Mouse (Mus musculus) kidney, postnatal 36 days (tissue): ENCODE measurements around the gene Hbq1a.
"Not testable (repeated sequence)": the region's sequence is repeated elsewhere in the genome, so short reads cannot be mapped to it uniquely, and the experiment has no call there.

Experiments
- DNase-seq, 2 experiments: peaks; one replicate each; pipeline ENCODE4 v3.0.0; 2021 to 2022; ENCODE audit warnings: mixed read lengths in 2 of 2

Gene Hbq1a

GRCm38 (mm10) chr11:32285031-32285775 is 14.7 kb upstream of the Hbq1a start:
- no peak for DNase-seq

- not testable (repeated sequence) for DNase-seq
These were observed 14.0 kb upstream of the Hbq1a start for GRCm38 (mm10) chr11:32285887-32286286.

GRCm38 (mm10) chr11:32286695-32287492 is 13.0 kb upstream of the Hbq1a start, which contains the start of gene Hbq1b:
Hbq1b (plus strand) TSS chr11:32286965.
- peak; percentile 81 to 89 for DNase-seq

- DNase-seq = no peak
These were observed 12.4 kb upstream of the Hbq1a start for GRCm38 (mm10) chr11:32287493-32287825.

GRCm38 (mm10) chr11:32292819-32293218 is 7.0 kb upstream of the Hbq1a start:
- not testable (repeated sequence) for DNase-seq

- not testable (repeated sequence) for DNase-seq
These were observed 6.4 kb upstream of the Hbq1a start for GRCm38 (mm10) chr11:32293479-32293878.

- not testable (repeated sequence) for DNase-seq
These were observed 3.7 kb upstream of the Hbq1a start, which contains the start of gene Hba-a2 for GRCm38 (mm10) chr11:32296203-32296602. Hba-a2 (plus strand) TSS chr11:32296489.

- DNase-seq = not testable (repeated sequence)
These were observed 2.5 kb upstream of the Hbq1a start for GRCm38 (mm10) chr11:32297417-32297816.

GRCm38 (mm10) chr11:32297866-32298531 is 1.9 kb upstream of the Hbq1a start:
- DNase-seq = no peak

- no peak for DNase-seq
These were observed 1.3 kb upstream of the Hbq1a start for GRCm38 (mm10) chr11:32298532-32298918.

- DNase-seq = no peak
These were observed 704 bp downstream of the Hbq1a start for GRCm38 (mm10) chr11:32300279-32301267.

GRCm38 (mm10) chr11:32301506-32301905 is 1.6 kb downstream of the Hbq1a start:
- DNase-seq = no peak

- no peak for DNase-seq
These were observed 3.1 kb downstream of the Hbq1a start for GRCm38 (mm10) chr11:32302824-32303419.

- DNase-seq = no peak
These were observed 3.6 kb downstream of the Hbq1a start for GRCm38 (mm10) chr11:32303455-32303854.

- no peak for DNase-seq
These were observed 7.1 kb downstream of the Hbq1a start for GRCm38 (mm10) chr11:32307006-32307405.

GRCm38 (mm10) chr11:32309446-32309845 is 9.6 kb downstream of the Hbq1a start:
- DNase-seq = no peak

GRCm38 (mm10) chr11:32309928-32310327 is 10.1 kb downstream of the Hbq1a start:
- DNase-seq = no peak

GRCm38 (mm10) chr11:32316009-32316408 is 16.1 kb downstream of the Hbq1a start:
- DNase-seq = no peak

GRCm38 (mm10) chr11:32320507-32321195 is 20.8 kb downstream of the Hbq1a start:
- DNase-seq = no peak

- DNase-seq = peak; percentile 48 to 84
These were observed 21.3 kb downstream of the Hbq1a start for GRCm38 (mm10) chr11:32321196-32321565.

- peak; percentile 86 to 95 for DNase-seq
These were observed 24.7 kb downstream of the Hbq1a start for GRCm38 (mm10) chr11:32324609-32325008.
